Mouse (Mus musculus) megakaryocyte, embryonic 14.5 days (primary cell): ENCODE data around the gene Gm37240. TPM values are rescaled to one million over a fixed set of nuclear protein-coding genes. Genes with fewer than 3 reads are reported as not detected.
"Not testable (repeated sequence)": the region's sequence is repeated elsewhere in the genome, so short reads cannot be mapped to it uniquely, and the experiment has no call there.

Experiments
- H3K27me3 ChIP-seq: replicated peaks from 2 replicates; pipeline ENCODE3; 2012; ENCODE audit warnings: inconsistent platforms
- H3K36me3 ChIP-seq: replicated peaks from 2 replicates; pipeline ENCODE3; 2012; ENCODE audit warnings: low read length, inconsistent platforms, mixed read lengths
- H3K4me1 ChIP-seq: 2 replicates; pipeline ENCODE4 v1.6.1; 2012; ENCODE audit warnings: inconsistent platforms
- H3K4me3 ChIP-seq: replicated peaks from 2 replicates; pipeline ENCODE3; 2012; ENCODE audit warnings: moderate library complexity, mild to moderate bottlenecking, inconsistent platforms
- H3K9me3 ChIP-seq: 2 replicates; pipeline ENCODE4 v1.6.1; 2012; ENCODE audit warnings: inconsistent platforms
- FLI1 ChIP-seq: IDR thresholded peaks from 2 replicates; pipeline ENCODE4 v1.6.1; 2012; ENCODE audit warnings: low read length, inconsistent platforms, mixed read lengths
- GATA1 ChIP-seq: IDR thresholded peaks from 3 replicates; pipeline ENCODE4 v1.6.1; 2012; ENCODE audit warnings: mixed read lengths, low read length, inconsistent platforms, borderline replicate concordance
- polyA plus RNA-seq: library from polyadenylated mRNA; stranded (reverse); fragments of >175 nt; gene quantifications from 2 replicates; pipeline ENCODE4 v1.2.3, GENCODE M21; 2012; ENCODE audit warnings: low replicate concordance; ENCODE audit not compliant: insufficient read depth

Gm37240 gene
- not detected in 2 replicates for polyA plus RNA-seq

DNA sequence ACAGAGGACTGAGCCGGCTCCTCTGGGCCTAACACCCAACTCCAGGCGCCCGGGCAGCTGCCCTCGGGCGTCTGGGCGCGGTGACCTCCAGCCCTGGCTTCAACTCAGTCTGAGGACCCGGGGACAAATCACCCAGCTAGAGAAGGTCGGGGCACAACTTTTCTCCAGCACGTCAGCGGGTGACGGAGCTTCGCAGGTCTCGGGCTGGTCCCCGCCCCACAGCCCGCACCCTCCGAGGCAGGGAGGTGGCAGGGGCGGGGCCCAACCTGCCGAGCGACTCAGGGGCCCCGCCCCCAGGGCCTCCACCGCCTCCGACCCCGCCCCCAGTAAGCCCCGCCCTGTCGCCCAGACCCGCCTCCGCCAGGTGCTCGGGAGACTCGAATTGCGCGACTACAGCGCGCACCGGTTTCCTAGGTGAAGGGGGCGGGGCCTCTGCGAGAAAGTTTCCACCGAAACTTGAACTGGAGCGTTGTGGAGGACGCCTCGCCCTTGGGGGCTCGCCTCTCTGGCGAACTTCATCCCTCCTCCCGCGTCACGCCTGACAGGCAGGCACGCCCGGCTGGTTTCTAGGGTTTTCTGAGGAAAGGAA, at the start of gene Gm37240, which contains the start of gene Glt28d2:
Gene Gm37240, minus strand, starts transcription at position 280 of the 589 bp plus-strand sequence.
Gene Glt28d2, minus strand, starts transcription at position 278 of the 589 bp plus-strand sequence.
- Histone ChIP-seq H3K4me1 (peaks cover 25% of the 10 kb centered on the region), H3K36me3 (no peaks in the 10 kb centered on the region), H3K9me3 (peaks cover 10% of the 10 kb centered on the region; the same call in 1 of the 2 replicates), H3K27me3 (peaks cover 89% of the 10 kb centered on the region), H3K4me3 (peak within 1 kb of the TSS; percentile 89)
- no peak for TF ChIP-seq GATA1

- H3K9me3 ChIP-seq: peaks cover 10% of the 10 kb centered on the region
- no peaks in the 10 kb centered on the region for H3K4me1 ChIP-seq
- no peaks in the 10 kb centered on the region for H3K36me3 ChIP-seq
- H3K4me3 ChIP-seq: no peak overlapping the region
- TF ChIP-seq GATA1 (no peak), FLI1 (no peak)
- H3K27me3 ChIP-seq: peaks cover 25% of the 10 kb centered on the region
Observed at GRCm38 (mm10) chr3:85933586-85933985, 46.3 kb upstream of the Gm37240 start.

DNA sequence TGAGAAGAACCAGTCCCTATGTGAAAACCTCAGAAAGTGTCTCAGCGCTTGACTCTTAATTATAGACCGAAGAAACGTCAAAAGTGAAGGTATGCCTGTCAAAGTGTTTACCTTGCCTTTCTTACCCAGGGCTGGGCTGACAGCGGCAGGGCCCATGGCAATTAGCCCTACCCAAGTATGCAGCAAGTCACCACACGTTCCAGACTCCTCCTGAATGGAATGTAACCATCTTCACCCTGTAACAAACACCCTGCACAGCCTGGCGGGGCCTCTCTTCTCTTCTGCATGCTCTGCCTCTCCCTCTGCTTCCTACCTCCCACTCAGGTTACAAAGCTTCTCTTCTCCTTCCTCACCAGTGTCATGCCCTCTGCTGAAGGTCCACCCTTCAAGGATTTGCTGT, 44.5 kb upstream of the Gm37240 start:
- Histone ChIP-seq H3K9me3 (peaks cover 6% of the 10 kb centered on the region), H3K27me3 (peaks cover 35% of the 10 kb centered on the region), H3K4me1 (no peaks in the 10 kb centered on the region), H3K36me3 (no peaks in the 10 kb centered on the region), H3K4me3 (no peak overlapping the region)
- TF ChIP-seq GATA1: no peak

GRCm38 (mm10) chr3:85930671-85931255, 43.4 kb upstream of the Gm37240 start:
- TF ChIP-seq FLI1 (no peak), GATA1 (no peak)
- no peaks in the 10 kb centered on the region for H3K9me3 ChIP-seq
- no peak overlapping the region for H3K4me3 ChIP-seq
- peaks cover 43% of the 10 kb centered on the region for H3K27me3 ChIP-seq
- no peaks in the 10 kb centered on the region for H3K36me3 ChIP-seq
- H3K4me1 ChIP-seq: no peaks in the 10 kb centered on the region

DNA sequence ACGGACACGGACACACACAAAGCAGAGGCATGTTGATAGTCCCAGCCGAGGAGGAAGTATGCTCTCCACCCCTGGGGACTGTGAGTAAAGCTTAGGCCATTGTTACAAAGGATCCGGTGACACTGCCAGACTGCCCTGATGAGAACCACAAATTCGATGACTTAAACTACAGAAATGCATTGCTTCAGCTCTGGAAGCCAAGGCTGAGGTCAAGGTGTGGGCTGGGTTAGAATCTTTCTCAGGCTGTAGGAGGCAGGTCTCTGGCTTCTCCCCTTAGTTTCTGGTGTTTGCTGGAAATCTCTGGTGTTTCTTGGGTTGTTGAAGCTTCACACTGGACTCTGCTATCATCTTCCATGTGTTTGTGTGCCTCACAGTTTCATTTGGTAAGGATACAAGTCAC, 42.4 kb upstream of the Gm37240 start:
- Histone ChIP-seq H3K27me3 (peaks cover 48% of the 10 kb centered on the region), H3K4me3 (no peak overlapping the region), H3K36me3 (no peaks in the 10 kb centered on the region), H3K9me3 (no peaks in the 10 kb centered on the region), H3K4me1 (no peaks in the 10 kb centered on the region)
- TF ChIP-seq FLI1 (no peak), GATA1 (no peak)

DNA sequence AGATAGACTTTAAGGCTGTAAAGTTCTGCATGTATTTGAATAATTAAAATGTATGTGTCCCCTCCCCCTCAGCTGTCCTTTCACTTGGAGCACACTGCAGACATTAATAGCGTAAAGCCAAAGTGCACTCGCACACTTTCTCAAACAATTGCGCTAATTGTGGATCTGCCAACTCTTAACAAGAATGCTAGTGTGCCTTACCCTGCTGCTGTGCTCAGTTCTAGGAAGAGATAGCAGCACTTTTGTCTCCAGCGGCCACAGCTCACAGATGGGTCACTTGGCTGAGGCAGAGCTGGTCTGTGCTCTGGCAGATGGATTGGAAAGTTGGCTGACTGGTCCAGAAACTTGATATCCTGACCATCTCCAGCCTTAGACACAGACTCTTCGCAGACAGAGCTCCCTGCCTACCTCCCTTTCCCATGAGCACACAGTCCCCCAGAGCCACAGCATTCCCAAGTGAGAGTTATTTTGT, 40.9 kb upstream of the Gm37240 start:
- Histone ChIP-seq H3K36me3 (no peaks in the 10 kb centered on the region), H3K4me1 (peaks cover 3% of the 10 kb centered on the region; the same call in 1 of the 2 replicates), H3K27me3 (peaks cover 52% of the 10 kb centered on the region), H3K9me3 (no peaks in the 10 kb centered on the region), H3K4me3 (no peak overlapping the region)
- TF ChIP-seq FLI1 (no peak), GATA1 (no peak)

DNA sequence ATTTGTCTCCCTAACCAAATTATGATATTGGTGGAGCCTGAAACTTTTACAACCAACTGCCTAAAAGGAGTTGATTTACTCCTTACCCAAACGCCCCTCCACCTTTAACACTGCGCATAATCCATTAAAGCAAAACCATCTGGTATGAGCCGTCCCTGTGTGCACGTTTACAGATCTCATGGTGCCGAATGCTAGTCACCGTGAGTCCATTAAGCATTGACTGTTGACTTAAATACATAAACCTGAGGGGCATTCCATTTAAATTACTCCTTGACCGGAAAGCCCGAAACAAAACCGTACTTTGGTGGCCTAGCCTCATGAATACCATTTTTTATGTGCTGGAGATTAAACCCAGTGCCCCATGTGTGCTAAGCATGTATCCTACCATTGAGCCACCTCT, 40.0 kb upstream of the Gm37240 start:
- Histone ChIP-seq H3K36me3 (no peaks in the 10 kb centered on the region), H3K4me3 (no peak overlapping the region), H3K9me3 (no peaks in the 10 kb centered on the region), H3K4me1 (peaks cover 3% of the 10 kb centered on the region; the same call in 1 of the 2 replicates), H3K27me3 (peaks cover 52% of the 10 kb centered on the region)
- TF ChIP-seq GATA1: no peak
- no peak for TF ChIP-seq FLI1

GRCm38 (mm10) chr3:85923954-85924945, 36.9 kb upstream of the Gm37240 start:
- Histone ChIP-seq H3K4me1 (peaks cover 3% of the 10 kb centered on the region; the same call in 1 of the 2 replicates), H3K4me3 (no peak overlapping the region), H3K36me3 (no peaks in the 10 kb centered on the region), H3K27me3 (peaks cover 37% of the 10 kb centered on the region), H3K9me3 (no peaks in the 10 kb centered on the region)
- TF ChIP-seq GATA1 (no peak), FLI1 (no peak)

DNA sequence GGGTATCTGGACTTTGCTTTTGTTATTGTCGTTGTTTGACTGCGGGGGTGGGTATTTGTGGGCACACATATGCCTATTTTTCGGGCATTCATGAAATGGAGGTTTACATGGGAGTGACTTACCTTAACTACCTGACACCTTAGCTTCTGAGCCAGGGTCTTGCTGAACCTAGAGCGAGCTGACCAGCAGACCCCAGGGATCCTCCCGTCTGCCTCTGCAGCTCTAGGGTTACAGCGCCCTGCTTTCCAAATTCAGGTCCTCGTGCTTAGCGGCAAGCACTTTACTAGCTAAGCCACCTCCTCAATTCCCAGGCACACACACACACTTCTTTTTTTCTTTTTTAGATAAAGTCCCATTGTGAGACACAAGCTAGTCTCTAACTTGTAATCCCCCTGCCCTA, 36.0 kb upstream of the Gm37240 start:
- H3K36me3 ChIP-seq: no peaks in the 10 kb centered on the region
- no peaks in the 10 kb centered on the region for H3K9me3 ChIP-seq
- H3K27me3 ChIP-seq: peaks cover 41% of the 10 kb centered on the region
- H3K4me1 ChIP-seq: peaks cover 3% of the 10 kb centered on the region; the same call in 1 of the 2 replicates
- H3K4me3 ChIP-seq: no peak overlapping the region
- TF ChIP-seq GATA1 (no peak), FLI1 (no peak)

GRCm38 (mm10) chr3:85922331-85922730, 35.0 kb upstream of the Gm37240 start:
- Histone ChIP-seq H3K4me3 (no peak overlapping the region), H3K4me1 (peaks cover 3% of the 10 kb centered on the region; the same call in 1 of the 2 replicates), H3K36me3 (no peaks in the 10 kb centered on the region), H3K9me3 (no peaks in the 10 kb centered on the region), H3K27me3 (peaks cover 39% of the 10 kb centered on the region)
- TF ChIP-seq FLI1 (no peak), GATA1 (no peak)

GRCm38 (mm10) chr3:85920671-85921070, 33.4 kb upstream of the Gm37240 start:
- not testable (repeated sequence) for H3K36me3 ChIP-seq, H3K4me3 ChIP-seq, H3K9me3 ChIP-seq, H3K4me1 ChIP-seq
- H3K27me3 ChIP-seq: peaks cover 38% of the 10 kb centered on the region
